Mouse (Mus musculus) midbrain, postnatal 0 days (tissue): ENCODE data around the gene Tmprss6. TPM values are rescaled to one million over a fixed set of nuclear protein-coding genes. Genes with fewer than 3 reads are reported as not detected.

Experiments
- ATAC-seq: fragments of 200-750 bp; cut with Nextera tagmentation; 2 replicates; pipeline ENCODE4 v1.8.0; 2017; ENCODE audit warnings: moderate number of reproducible peaks, mild to moderate bottlenecking, moderate TSS enrichment, moderate library complexity; ENCODE audit not compliant: low FRiP score
- DNase-seq: peaks from one replicate; pipeline ENCODE4 v3.0.0-alpha.2; 2015; ENCODE audit warnings: low spot score
- H3K27ac ChIP-seq: fragments of 300-500 bp; sonication (generic); 2 replicates; pipeline ENCODE4 v1.5.1; 2014; ENCODE audit warnings: low read depth, mild to moderate bottlenecking, low read length, mixed read lengths
- H3K27me3 ChIP-seq: fragments of 300-500 bp; sonication (generic); 2 replicates; pipeline ENCODE4 v1.6.1; 2014; ENCODE audit warnings: low read length, control low read depth, mixed read lengths; ENCODE audit not compliant: insufficient read depth
- H3K36me3 ChIP-seq: fragments of 300-500 bp; sonication (generic); 2 replicates; pipeline ENCODE4 v1.6.1; 2014; ENCODE audit warnings: low read length, control low read depth, mixed read lengths; ENCODE audit not compliant: insufficient read depth
- H3K4me1 ChIP-seq: fragments of 300-500 bp; sonication (generic); 2 replicates; pipeline ENCODE4 v1.6.1; 2014; ENCODE audit warnings: mild to moderate bottlenecking, control low read depth, antibody characterized with exemption, low read length, mixed read lengths; ENCODE audit not compliant: insufficient read depth
- H3K4me2 ChIP-seq: fragments of 300-500 bp; sonication (generic); 2 replicates; pipeline ENCODE4 v1.6.1; 2014; ENCODE audit warnings: low read depth, mild to moderate bottlenecking, low read length, mixed read lengths; ENCODE audit not compliant: poor library complexity, severe bottlenecking
- H3K4me3 ChIP-seq: fragments of 300-500 bp; sonication (generic); 2 replicates; pipeline ENCODE4 v1.5.1; 2014; ENCODE audit warnings: low read depth, mild to moderate bottlenecking, low read length, moderate library complexity
- H3K9ac ChIP-seq: fragments of 300-500 bp; sonication (generic); replicated peaks from 2 replicates; pipeline ENCODE4 v1.6.1; 2014; ENCODE audit warnings: mild to moderate bottlenecking, low read length, moderate library complexity, mixed read lengths; ENCODE audit not compliant: poor library complexity, severe bottlenecking
- H3K9me3 ChIP-seq: fragments of 300-500 bp; sonication (generic); 2 replicates; pipeline ENCODE4 v1.6.1; 2016; ENCODE audit warnings: low read length, control low read depth
- CTCF ChIP-seq: IDR thresholded peaks from 2 replicates; pipeline ENCODE4 v1.5.1; 2016; ENCODE audit warnings: antibody characterized with exemption, mild to moderate bottlenecking
- WGBS: fragments of 180-500 bp; shearing (Covaris S2); extraction: QIAGEN DNeasy Blood & Tissue Kit; methylation state at CpG from one replicate; pipeline ENCODE4 v1.1.7; 2014; 5-methylcytosine and 5-hydroxymethylcytosine counted together
- polyA plus RNA-seq: library from polyadenylated mRNA; unstranded; fragments of >200 nt; fragmentation: Nextera tagmentation; extraction: Ambion mirVana; gene quantifications from 2 replicates; pipeline ENCODE4 v1.2.1, GENCODE M21; 2015
- total RNA-seq: library from RNA; depleted of rRNA; stranded (reverse); fragments of >200 nt; gene quantifications from 2 replicates; pipeline ENCODE4 v1.2.3, GENCODE M21; 2014

The Tmprss6 gene
- total and polyA plus RNA-seq, 2 experiments from 2014 or later, result 0.26 TPM; not detected in 1

GRCm38 (mm10) chr15:78457193-78457592, 11.2 kb downstream of the Tmprss6 start:
- Histone ChIP-seq H3K27me3 (no peaks in the 10 kb centered on the region), H3K4me3 (no peak overlapping the region), H3K4me1 (no peaks in the 10 kb centered on the region), H3K9ac (no peak overlapping the region), H3K9me3 (no peaks in the 10 kb centered on the region), H3K4me2 (no peak overlapping the region), H3K36me3 (no peaks in the 10 kb centered on the region), H3K27ac (no peak overlapping the region)
- TF ChIP-seq CTCF, result no peak
- DNase-seq (no peak), ATAC-seq (no peak)
- 83% methylated on average over 10 of the region's 10 CpGs for WGBS

- Histone ChIP-seq H3K9me3 (no peaks in the 10 kb centered on the region), H3K27ac (no peak overlapping the region), H3K36me3 (no peaks in the 10 kb centered on the region), H3K4me2 (no peak overlapping the region), H3K9ac (no peak overlapping the region), H3K4me3 (no peak overlapping the region), H3K4me1 (no peaks in the 10 kb centered on the region), H3K27me3 (no peaks in the 10 kb centered on the region)
- TF ChIP-seq CTCF, result no peak
- no peak for ATAC-seq
- WGBS, result 59% methylated on average over 7 of the region's 7 CpGs
- no peak for DNase-seq
These were observed 12.4 kb downstream of the Tmprss6 start for GRCm38 (mm10) chr15:78456051-78456450.

GRCm38 (mm10) chr15:78455168-78455567, 13.3 kb downstream of the Tmprss6 start:
- no peak overlapping the region for H3K27ac ChIP-seq
- no peak overlapping the region for H3K4me2 ChIP-seq
- WGBS, result 72% methylated on average over 4 of the region's 4 CpGs
- DNase-seq, result no peak
- no peak for TF ChIP-seq CTCF
- H3K4me1 ChIP-seq, result no peaks in the 10 kb centered on the region
- H3K36me3 ChIP-seq, result no peaks in the 10 kb centered on the region
- H3K27me3 ChIP-seq, result no peaks in the 10 kb centered on the region
- ATAC-seq, result no peak
- no peaks in the 10 kb centered on the region for H3K9me3 ChIP-seq
- no peak overlapping the region for H3K9ac ChIP-seq
- H3K4me3 ChIP-seq, result no peak overlapping the region

- no peaks in the 10 kb centered on the region; the same call in 1 of the 2 replicates for H3K4me1 ChIP-seq
- no peaks in the 10 kb centered on the region for H3K27me3 ChIP-seq
- no peak for DNase-seq
- no peak for TF ChIP-seq CTCF
- no peak overlapping the region for H3K27ac ChIP-seq
- no peaks in the 10 kb centered on the region for H3K9me3 ChIP-seq
- H3K4me3 ChIP-seq, result no peak overlapping the region
- H3K36me3 ChIP-seq, result no peaks in the 10 kb centered on the region
- no peak overlapping the region for H3K9ac ChIP-seq
- WGBS, result 85% methylated on average over 3 of the region's 3 CpGs
- ATAC-seq, result no peak
- H3K4me2 ChIP-seq, result no peak overlapping the region
These were observed 15.5 kb downstream of the Tmprss6 start for GRCm38 (mm10) chr15:78452929-78453328.

- Histone ChIP-seq H3K27me3 (no peaks in the 10 kb centered on the region), H3K27ac (no peak overlapping the region), H3K9me3 (no peaks in the 10 kb centered on the region), H3K4me3 (no peak overlapping the region), H3K9ac (no peak overlapping the region), H3K4me2 (no peak overlapping the region), H3K4me1 (no peaks in the 10 kb centered on the region; the same call in 1 of the 2 replicates), H3K36me3 (no peaks in the 10 kb centered on the region)
- 83% methylated on average over 2 of the region's 2 CpGs for WGBS
- no peak for TF ChIP-seq CTCF
- ATAC-seq, result no peak
- no peak for DNase-seq
These were observed 17.2 kb downstream of the Tmprss6 start for GRCm38 (mm10) chr15:78451201-78451600.

- Histone ChIP-seq H3K9ac (no peak overlapping the region), H3K4me2 (no peak overlapping the region), H3K4me1 (no peaks in the 10 kb centered on the region; the same call in 1 of the 2 replicates), H3K4me3 (no peak overlapping the region), H3K27ac (no peak overlapping the region), H3K9me3 (no peaks in the 10 kb centered on the region), H3K36me3 (no peaks in the 10 kb centered on the region), H3K27me3 (no peaks in the 10 kb centered on the region)
- 85% methylated on average over 6 of the region's 6 CpGs for WGBS
- ATAC-seq (no peak), DNase-seq (no peak)
- TF ChIP-seq CTCF, result peak; percentile 26; the same call in 1 of the 2 replicates
These were observed 18.0 kb downstream of the Tmprss6 start for GRCm38 (mm10) chr15:78450419-78450768.
